Mouse (Mus musculus) kidney, embryonic 16.5 days (tissue): ENCODE measurements at regions not wholly inside any gene's neighbourhood (a gene's known extent, or its start where the extent isn't known, plus 50 kb on each side); places are given as distances from the start of the nearest gene placed in this dataset.

ENCODE experiments used
- ATAC-seq: fragments of 200-750 bp; cut with Nextera tagmentation; 2 replicates; pipeline ENCODE4 v1.8.0; 2017; ENCODE audit warnings: moderate TSS enrichment; ENCODE audit not compliant: low FRiP score, low TSS enrichment
- H3K27ac ChIP-seq: fragments of 300-500 bp; sonication (generic); 2 replicates; pipeline ENCODE4 v1.5.1; 2014; ENCODE audit warnings: low read length
- H3K27me3 ChIP-seq: fragments of 300-500 bp; sonication (generic); 2 replicates; pipeline ENCODE4 v1.6.1; 2014; ENCODE audit warnings: low read length, control low read depth, mixed read lengths; ENCODE audit not compliant: insufficient read depth
- H3K36me3 ChIP-seq: fragments of 300-500 bp; sonication (generic); 2 replicates; pipeline ENCODE4 v1.6.1; 2014; ENCODE audit warnings: low read length, control low read depth, mixed read lengths; ENCODE audit not compliant: insufficient read depth
- H3K4me1 ChIP-seq: fragments of 300-500 bp; sonication (generic); 2 replicates; pipeline ENCODE4 v1.6.1; 2014; ENCODE audit warnings: low read length, control low read depth, mixed read lengths; ENCODE audit not compliant: insufficient read depth
- H3K4me2 ChIP-seq: fragments of 300-500 bp; sonication (generic); replicated peaks from 2 replicates; pipeline ENCODE4 v1.6.1; 2014; ENCODE audit warnings: low read depth, low read length
- H3K4me3 ChIP-seq: fragments of 300-500 bp; sonication (generic); 2 replicates; pipeline ENCODE4 v1.5.1; 2014; ENCODE audit warnings: mild to moderate bottlenecking, low read length
- H3K9ac ChIP-seq: fragments of 300-500 bp; sonication (generic); replicated peaks from 2 replicates; pipeline ENCODE4 v1.6.1; 2014; ENCODE audit warnings: low read length
- H3K9me3 ChIP-seq: fragments of 300-500 bp; sonication (generic); 2 replicates; pipeline ENCODE4 v1.6.1; 2016; ENCODE audit warnings: low read length, control low read depth
- WGBS: fragments of 180-500 bp; shearing (Covaris S2); extraction: QIAGEN DNeasy Blood & Tissue Kit; methylation state at CpG from one replicate; pipeline ENCODE4 v1.1.7; 2014; 5-methylcytosine and 5-hydroxymethylcytosine counted together

DNA sequence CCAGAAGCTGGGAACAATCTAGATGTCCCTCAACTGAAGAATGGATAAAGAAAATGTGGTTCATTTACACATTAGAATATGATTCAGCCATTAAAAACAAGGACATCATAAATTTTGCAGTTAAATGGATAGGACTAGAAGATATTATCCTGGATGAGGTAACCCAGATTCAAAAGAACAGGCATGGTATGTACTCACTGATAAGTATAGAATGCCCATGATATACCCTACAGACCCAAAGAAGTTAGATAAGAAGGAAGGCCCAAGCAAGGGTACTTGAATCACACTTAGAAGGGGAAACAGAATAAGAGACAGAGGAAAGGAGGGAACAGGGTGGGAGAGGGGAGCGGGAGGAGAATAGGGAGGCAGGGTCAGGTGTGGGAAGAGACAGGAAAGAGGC lies 127.4 kb upstream of the Itga4 start:
- Histone ChIP-seq H3K4me1 (no peaks in the 10 kb centered on the region), H3K4me2 (no peak overlapping the region), H3K36me3 (no peaks in the 10 kb centered on the region), H3K27me3 (no peaks in the 10 kb centered on the region), H3K4me3 (no peak overlapping the region), H3K9me3 (no peaks in the 10 kb centered on the region), H3K27ac (no peak overlapping the region), H3K9ac (no peak overlapping the region)
- WGBS: 100% methylated on average over 1 of the region's 1 CpGs
- ATAC-seq: no peak

DNA sequence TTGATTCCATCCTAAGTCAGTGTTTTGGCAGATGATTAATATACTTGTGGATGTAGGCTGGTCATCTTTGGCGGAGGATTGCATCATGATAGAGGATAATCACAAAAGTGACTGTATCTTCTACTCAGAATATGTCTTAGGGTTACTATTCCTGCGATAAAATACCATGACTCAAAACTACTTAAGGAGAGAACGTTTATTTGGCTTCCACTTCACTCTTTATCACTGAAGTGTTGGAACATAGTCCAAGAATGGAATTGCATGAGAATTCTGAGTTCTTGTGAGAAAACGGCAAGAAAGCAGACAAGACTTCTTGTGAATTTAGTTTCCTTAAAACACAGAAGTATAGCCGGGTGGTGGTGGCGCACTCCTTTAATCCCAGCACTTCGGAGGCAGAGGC lies 124.6 kb upstream of the Itga4 start:
- H3K4me3 ChIP-seq: no peak overlapping the region

DNA sequence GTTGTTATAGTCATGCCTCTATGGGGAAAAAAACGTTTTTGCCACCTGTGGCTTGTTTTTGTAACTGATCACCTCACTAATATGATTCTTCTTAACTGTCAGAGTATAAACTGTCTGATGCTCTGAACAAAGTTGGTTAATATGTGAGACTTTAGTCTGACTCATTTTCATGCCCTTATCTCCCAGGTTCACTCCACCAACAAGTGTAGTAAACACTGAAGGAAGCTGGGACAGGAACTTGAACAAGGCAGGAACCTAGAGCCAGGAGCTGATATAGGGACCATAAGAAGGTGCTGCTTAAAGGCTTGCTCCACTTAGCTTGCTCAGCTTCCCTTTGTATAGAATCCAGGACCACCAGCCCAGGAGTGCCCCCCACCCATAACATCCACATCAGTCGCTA lies 124.0 kb upstream of the Itga4 start:
- Histone ChIP-seq H3K9ac (no peak overlapping the region), H3K4me3 (no peak overlapping the region), H3K36me3 (no peaks in the 10 kb centered on the region), H3K4me2 (no peak overlapping the region), H3K9me3 (no peaks in the 10 kb centered on the region), H3K27ac (no peak overlapping the region), H3K27me3 (no peaks in the 10 kb centered on the region), H3K4me1 (no peaks in the 10 kb centered on the region)
- WGBS: 60% methylated on average over 2 of the region's 2 CpGs
- no peak for ATAC-seq

More for the DNA sequence above, 124.6 kb upstream of the Itga4 start:
- no peaks in the 10 kb centered on the region for H3K27me3 ChIP-seq
- no peak overlapping the region for H3K4me2 ChIP-seq
- no peak overlapping the region for H3K27ac ChIP-seq
- H3K9ac ChIP-seq: no peak overlapping the region
- H3K36me3 ChIP-seq: no peaks in the 10 kb centered on the region
- 89% methylated on average over 7 of the region's 7 CpGs for WGBS
- ATAC-seq: no peak
- H3K9me3 ChIP-seq: no peaks in the 10 kb centered on the region
- H3K4me1 ChIP-seq: no peaks in the 10 kb centered on the region

DNA sequence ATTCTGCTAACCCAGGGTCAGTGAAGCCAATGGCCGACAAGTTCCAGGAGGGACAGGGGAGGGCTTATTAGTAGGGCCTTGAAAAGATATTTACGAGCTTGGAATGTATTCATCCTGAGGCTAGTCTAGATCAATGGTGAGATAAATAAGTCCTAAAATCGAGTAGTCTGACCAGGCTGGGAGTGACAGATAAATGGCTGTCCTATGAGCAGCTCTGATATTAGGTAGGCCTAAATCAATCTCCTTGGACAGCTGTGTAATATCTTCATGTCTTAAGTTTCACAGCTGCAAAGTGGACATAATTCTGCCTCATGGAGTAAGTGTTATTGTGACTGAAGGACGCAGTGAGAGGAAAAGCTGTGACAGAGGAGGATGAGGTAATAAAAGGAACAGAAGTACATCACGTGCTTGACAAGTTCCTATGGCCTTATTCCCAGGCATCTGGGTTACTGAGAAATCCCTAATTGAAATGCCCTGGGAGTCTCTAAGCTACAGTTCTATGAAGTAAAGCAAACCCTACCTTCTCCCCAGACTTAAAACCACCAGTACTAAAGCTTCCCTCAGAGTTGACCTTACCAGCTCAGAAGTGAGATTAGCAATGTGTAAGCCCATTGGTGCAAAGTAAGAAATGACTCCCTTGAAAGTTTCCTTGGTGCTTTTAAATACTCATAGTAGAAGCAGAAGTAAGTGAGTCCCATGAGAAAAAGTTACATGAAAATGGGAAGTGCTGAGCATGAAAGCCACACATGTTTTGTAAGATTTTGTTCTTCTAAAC lies 123.3 kb upstream of the Itga4 start:
- Histone ChIP-seq H3K9ac (no peak overlapping the region), H3K36me3 (no peaks in the 10 kb centered on the region), H3K9me3 (no peaks in the 10 kb centered on the region), H3K27me3 (no peaks in the 10 kb centered on the region), H3K4me2 (no peak overlapping the region), H3K27ac (no peak overlapping the region), H3K4me1 (no peaks in the 10 kb centered on the region), H3K4me3 (no peak overlapping the region)
- WGBS: 19% methylated on average over 5 of the region's 5 CpGs
- ATAC-seq: no peak

DNA sequence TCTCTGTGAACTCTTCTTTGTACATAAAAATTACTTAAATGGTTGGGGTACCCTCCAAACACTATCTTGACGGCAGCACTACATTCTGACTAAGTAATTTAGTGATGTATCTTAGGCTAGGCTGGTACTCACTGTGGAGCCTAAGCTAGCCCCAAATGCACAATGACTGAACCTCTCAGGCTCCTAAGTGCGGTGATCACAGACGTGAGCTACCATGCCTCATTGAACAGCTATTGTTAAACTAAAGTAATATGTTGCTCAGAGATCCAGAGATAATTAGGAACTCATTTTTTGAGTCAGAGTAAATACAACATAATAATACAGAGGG lies 122.7 kb upstream of the Itga4 start:
- no peak overlapping the region for H3K27ac ChIP-seq
- 68% methylated on average over 3 of the region's 3 CpGs for WGBS
- H3K4me1 ChIP-seq: no peaks in the 10 kb centered on the region
- H3K9me3 ChIP-seq: no peaks in the 10 kb centered on the region
- no peak overlapping the region for H3K9ac ChIP-seq
- H3K4me3 ChIP-seq: no peak overlapping the region
- no peaks in the 10 kb centered on the region for H3K27me3 ChIP-seq
- no peak for ATAC-seq
- no peaks in the 10 kb centered on the region for H3K36me3 ChIP-seq
- H3K4me2 ChIP-seq: no peak overlapping the region

DNA sequence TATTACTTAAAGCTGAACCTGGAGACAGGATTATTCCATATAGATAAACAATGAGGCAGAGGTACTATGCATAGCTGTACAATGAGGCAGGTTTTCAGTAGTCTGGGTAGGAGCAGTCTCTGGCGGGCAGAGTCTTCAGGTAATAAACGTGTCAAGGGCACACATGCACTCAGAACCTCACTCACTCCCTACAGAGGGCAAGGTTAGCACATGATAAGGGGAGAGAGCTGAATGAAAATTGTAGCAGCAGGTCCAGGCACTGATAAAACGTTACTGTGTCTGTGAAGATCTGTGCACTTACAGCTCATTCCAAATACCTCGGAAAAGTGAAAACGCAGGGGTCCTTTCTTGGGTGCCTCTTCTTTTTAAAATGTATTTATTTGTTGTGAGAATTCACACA lies 120.9 kb upstream of the Itga4 start:
- ATAC-seq: no peak

DNA sequence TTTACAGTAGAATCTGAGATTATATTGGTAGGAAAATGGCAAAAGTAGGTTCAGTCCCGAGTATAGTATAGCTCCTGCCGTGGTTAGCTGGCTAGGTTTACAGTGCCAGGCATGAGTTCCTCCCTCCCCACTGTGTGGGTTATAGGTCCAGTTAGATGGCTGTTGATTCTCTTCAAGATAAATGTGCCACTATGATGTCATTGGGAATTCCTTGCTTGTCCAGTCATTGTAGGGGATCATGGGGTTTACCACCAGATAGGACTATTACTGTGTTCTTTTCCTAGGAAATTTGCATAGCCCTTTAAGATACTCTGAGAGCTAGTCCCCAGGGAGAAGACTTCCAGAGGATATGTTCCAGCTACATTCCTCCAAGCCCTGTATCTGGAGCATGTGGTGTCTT lies 119.2 kb upstream of the Itga4 start:
- no peak overlapping the region for H3K27ac ChIP-seq
- 0 out of 2 replicates have a peak, but pooled peaks cover 3% of the 10 kb centered on the region for H3K4me1 ChIP-seq
- H3K9me3 ChIP-seq: no peaks in the 10 kb centered on the region
- ATAC-seq: no peak
- no peak overlapping the region for H3K4me2 ChIP-seq
- H3K4me3 ChIP-seq: no peak overlapping the region
- no peaks in the 10 kb centered on the region for H3K36me3 ChIP-seq
- 92% methylated on average over 2 of the region's 2 CpGs for WGBS
- no peaks in the 10 kb centered on the region for H3K27me3 ChIP-seq
- no peak overlapping the region for H3K9ac ChIP-seq

More for the DNA sequence above, 120.9 kb upstream of the Itga4 start:
- H3K36me3 ChIP-seq: no peaks in the 10 kb centered on the region
- H3K27me3 ChIP-seq: no peaks in the 10 kb centered on the region
- no peaks in the 10 kb centered on the region for H3K9me3 ChIP-seq
- no peak overlapping the region for H3K27ac ChIP-seq
- H3K4me1 ChIP-seq: 0 out of 2 replicates have a peak, but pooled peaks cover 3% of the 10 kb centered on the region
- 74% methylated on average over 5 of the region's 5 CpGs for WGBS
- no peak overlapping the region for H3K9ac ChIP-seq
- H3K4me3 ChIP-seq: no peak overlapping the region
- no peak overlapping the region for H3K4me2 ChIP-seq

DNA sequence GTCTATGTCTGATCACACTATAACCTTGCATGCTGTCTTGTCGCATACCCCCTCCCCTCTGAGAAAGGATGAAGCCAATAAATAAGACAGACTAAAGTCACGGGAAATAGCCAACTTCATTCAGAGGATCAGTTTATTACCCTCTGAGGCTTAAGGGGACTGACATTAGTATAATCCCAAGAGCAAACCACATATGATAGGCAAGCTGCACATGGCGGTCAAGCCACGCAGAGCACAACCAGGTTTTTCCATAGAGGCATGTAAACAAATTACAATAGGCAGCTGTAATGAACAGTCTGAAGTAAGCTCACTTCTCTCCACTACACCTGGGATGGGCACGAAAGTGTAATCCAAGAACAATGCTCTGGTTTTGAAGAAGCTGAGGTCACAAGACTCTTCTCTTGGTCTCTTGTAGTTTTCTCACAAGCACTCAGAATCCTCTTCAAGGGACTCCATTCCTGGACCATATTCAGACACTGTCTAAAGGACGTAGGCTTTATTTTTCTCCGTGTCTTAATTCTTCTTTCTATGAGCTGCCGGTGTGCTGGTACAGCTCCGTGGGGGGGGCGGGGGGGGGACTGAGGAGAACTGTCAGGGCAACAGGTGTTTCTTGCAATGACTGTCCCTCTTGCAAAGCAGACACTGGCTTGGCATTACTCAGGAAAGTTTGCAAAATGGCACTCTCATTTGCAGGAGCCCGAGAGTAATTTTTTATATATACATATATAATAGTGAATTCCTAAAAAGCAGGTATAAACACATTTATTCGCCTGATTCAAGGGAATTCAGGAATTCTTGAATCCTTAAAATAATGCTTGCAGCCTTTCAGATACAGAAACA lies 118.4 kb upstream of the Itga4 start:
- no peak overlapping the region for H3K4me2 ChIP-seq
- no peak overlapping the region for H3K9ac ChIP-seq
- WGBS: 81% methylated on average over 12 of the region's 12 CpGs
- no peak overlapping the region for H3K27ac ChIP-seq
- ATAC-seq: no peak
- no peak overlapping the region for H3K4me3 ChIP-seq
- 0 out of 2 replicates have a peak, but pooled peaks cover 3% of the 10 kb centered on the region for H3K4me1 ChIP-seq
- no peaks in the 10 kb centered on the region for H3K9me3 ChIP-seq
- H3K36me3 ChIP-seq: no peaks in the 10 kb centered on the region
- no peaks in the 10 kb centered on the region for H3K27me3 ChIP-seq

DNA sequence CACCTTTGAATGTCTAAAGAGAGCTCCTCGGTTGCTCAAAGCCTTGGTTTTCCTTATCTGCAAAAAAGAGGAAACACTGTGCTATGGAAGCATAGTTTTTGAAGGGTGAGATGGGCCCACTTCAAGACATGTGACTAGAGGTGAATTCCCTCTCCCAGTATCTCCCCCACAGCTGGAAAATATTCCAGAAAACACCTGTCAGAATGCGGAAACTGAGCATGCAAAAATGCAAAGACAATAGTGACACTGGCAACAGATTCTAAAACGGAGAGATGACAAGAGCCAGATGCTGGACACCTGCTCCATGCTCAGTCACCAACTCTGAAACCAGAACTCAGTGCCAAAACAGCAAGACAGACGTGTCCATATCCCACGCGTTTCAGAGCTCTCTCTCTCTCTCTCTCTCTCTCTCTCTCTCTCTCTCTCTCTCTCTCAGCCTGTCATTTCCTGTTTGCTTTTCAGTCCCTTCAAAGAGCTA lies 117.5 kb upstream of the Itga4 start:
- Histone ChIP-seq H3K27ac (no peak overlapping the region), H3K27me3 (no peaks in the 10 kb centered on the region), H3K9me3 (no peaks in the 10 kb centered on the region), H3K4me3 (no peak overlapping the region), H3K4me2 (no peak overlapping the region), H3K36me3 (no peaks in the 10 kb centered on the region), H3K4me1 (0 out of 2 replicates have a peak, but pooled peaks cover 5% of the 10 kb centered on the region), H3K9ac (no peak overlapping the region)
- 27% methylated on average over 6 of the region's 6 CpGs for WGBS
- ATAC-seq: no peak
